Mouse (Mus musculus) embryo, embryonic 11 days (tissue): Measurements from ENCODE around the gene E130116L18Rik.
"Not testable (repeated sequence)": the region's sequence is repeated elsewhere in the genome, so short reads cannot be mapped to it uniquely, and the experiment has no call there.

Experiments used
- DNase-seq: peaks from one replicate; pipeline ENCODE4 v3.0.0-alpha.2; 2015

The E130116L18Rik gene

DNA sequence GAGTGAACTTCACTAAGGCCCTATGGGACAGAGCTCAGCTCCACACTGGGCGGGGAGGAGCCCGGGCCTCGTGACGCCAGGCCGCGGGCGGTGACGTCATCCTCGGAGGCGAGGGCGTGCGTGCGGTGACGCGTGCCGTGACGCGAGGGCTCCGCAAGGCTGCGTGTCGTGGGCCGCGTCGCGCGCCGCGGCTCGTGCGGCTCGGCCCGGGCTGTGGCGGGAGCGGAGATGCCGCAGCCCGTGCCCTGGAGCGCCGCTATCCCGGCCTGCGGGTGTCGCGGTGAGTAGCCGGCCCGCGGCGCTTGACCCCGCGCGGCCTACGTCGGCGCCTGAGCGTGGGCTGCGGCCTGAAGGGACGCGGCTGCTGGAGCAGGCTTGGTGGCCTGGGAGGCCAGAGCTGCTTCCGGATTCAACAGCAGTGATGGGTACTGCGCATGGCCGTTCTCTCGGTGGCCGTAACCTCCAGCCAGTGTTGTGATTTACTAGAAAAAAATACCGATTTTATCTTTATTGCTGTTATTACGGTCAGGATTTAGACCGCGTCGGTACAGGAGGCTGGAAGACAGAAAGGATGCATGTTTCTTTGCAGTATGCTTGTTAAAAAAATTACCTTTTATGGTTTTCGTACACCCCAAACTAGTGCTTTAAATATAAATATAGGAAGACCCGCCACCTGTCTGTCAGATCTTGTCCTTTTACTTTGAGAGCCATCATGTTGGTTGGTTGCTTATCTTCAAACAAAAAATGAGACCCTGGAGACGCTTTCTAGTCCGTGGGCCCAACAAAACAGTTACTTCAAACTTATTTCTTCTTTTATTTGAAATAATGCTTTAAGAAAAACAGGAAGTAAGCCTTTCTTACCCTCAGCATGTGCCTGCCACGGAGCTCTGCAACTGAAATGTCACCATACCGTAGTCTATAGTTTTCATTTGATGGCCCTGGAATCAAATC, at the start of gene E130116L18Rik:
E130116L18Rik (minus strand) TSS at position 402 of the 951 bp plus-strand sequence.
- DNase-seq, result peak; percentile 92

DNA sequence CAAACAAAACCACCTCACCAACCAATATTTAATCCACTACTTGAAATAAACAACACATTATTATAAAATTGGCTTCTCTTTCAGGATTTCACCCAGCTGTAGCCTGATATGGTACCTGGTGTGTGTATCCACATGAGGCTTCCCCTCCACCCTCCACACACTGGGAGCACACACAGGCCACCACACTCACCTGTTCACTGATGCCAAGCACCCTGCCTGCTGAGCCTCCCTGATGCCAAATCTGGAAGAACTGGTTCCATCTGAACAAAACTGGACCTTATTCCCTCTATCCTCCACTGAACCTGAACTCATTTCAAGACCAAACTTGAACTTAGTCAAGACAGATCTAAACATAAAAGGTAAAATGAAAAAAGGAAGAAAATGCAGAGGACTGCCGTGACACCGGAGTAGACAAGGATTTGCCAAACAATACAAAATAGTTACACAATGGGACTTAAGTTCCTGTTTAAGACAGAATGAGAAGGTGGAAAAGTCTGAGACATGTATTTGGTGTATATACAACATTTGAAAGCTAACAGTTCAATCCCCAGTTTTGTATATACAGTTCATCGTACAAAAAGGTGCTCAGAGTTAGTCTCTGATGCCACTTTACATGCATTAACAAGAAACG, 45.4 kb upstream of the E130116L18Rik start:
- DNase-seq, result no peak

GRCm38 (mm10) chr5:25262266-25262665, 39.3 kb upstream of the E130116L18Rik start:
- DNase-seq, result no peak

DNA sequence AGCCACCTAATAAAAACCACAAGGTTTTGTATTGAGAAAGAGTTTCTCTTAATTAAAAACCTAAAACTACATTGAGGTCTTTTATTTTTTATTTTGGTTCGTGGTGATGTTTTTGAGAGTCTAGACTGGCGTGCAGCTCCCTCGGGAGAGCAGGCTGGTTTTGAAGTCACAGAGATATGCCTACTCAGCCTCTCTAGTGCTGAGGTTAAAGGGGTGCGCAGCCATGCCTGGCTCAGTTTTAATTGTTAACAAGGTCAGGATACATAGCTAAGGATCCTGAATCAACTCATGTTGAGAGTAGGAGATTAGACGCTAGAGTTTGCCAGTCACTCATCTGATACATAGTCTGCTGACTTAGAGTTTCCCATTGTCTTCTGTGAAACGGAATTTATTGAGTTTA, 38.5 kb upstream of the E130116L18Rik start:
- DNase-seq, result no peak

- DNase-seq, result no peak
These were observed 33.7 kb upstream of the E130116L18Rik start for GRCm38 (mm10) chr5:25256686-25257085.

DNA sequence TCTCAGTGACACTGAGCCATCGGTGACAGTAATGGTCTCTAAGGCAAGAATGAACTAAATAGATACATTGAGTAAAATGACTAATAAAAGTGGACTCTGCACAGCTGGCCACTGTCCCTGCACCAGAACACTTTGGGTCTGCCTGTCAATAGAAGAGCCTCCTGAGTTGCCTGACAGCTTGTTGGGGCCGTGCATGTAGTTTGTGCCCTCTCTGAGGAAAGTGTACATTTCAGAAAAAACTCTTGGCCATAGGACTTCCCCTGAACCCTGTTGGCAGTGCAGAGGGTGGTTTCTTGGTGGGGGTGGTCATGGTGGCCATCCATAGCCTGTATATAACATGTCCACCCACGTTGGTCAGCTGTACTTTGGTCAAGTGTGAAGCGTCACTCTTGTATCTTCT, 31.5 kb upstream of the E130116L18Rik start:
- DNase-seq, result no peak

- DNase-seq, result no peak
These were observed 30.0 kb upstream of the E130116L18Rik start for GRCm38 (mm10) chr5:25252825-25253544.

GRCm38 (mm10) chr5:25252423-25252822, 29.5 kb upstream of the E130116L18Rik start:
- DNase-seq, result no peak

DNA sequence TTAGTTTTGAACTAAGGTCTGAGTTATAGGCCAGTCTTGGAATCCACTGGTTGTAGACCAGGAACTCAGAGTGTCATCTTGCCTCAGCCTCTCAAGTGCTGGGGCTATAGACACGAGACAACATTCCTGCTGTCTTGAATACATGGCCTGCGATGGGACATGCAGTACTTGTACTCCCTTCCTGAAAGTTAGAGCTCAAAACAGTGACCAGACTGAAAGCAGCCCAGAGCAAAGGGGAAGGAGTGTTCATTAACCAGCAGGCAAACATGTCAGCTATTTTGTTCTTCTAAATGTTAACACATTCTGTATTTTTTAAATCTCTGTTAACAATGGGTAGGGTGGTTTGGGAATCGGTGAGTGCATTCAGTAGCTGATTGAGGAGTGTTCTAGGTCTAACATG, 24.1 kb upstream of the E130116L18Rik start:
- no peak for DNase-seq

GRCm38 (mm10) chr5:25246473-25246865, 23.5 kb upstream of the E130116L18Rik start:
- DNase-seq, result no peak

DNA sequence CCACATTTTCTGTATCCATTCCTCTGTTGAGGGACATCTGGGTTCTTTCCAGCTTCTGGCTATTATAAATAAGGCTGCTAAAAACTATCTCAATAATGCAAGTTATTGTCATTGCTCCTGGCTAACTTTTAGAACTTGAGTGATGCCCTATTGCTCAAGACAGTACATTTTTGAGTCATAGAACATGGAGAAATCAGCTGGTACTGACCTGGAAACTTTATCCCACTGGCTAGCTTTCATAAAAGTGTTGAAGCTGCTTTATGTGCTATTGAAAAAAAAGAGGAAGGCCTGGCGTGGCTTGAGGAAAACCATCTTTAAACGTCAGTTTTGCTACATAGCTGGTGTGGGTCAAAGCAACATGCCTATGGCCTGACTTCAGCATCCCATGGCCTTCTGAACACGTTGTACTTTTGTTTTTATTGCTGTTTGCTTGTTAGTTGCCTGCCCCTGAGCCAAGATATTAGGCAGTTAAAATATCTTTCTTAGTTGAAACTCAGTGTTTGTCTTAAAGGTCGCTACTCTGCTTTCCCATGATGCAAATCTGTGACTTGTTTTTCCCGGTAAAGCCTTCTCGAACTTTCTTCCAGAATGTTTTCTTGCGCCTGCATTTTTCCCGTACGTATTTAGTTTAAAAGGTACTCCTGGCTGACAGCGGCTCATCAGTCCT, 23.0 kb upstream of the E130116L18Rik start:
- no peak for DNase-seq

DNA sequence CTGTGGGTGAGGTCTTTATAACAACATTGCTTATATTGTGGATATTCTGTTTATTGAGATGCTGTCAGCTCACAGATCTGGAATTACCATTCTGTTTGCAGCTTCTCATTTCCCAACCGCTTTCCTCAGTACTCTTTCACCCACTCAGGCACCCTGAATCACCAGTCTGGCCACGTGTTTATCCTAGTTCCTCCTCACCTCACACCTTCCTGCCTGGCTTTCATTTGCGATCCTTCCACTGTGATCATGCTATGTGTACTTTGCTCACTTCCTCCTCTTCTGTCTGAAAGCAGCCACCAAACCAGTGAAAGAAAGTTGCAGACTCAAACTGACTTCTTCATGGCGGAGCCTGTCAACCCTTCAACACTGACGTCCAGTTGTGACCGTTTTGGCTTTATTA, 20.1 kb upstream of the E130116L18Rik start:
- DNase-seq, result no peak

DNA sequence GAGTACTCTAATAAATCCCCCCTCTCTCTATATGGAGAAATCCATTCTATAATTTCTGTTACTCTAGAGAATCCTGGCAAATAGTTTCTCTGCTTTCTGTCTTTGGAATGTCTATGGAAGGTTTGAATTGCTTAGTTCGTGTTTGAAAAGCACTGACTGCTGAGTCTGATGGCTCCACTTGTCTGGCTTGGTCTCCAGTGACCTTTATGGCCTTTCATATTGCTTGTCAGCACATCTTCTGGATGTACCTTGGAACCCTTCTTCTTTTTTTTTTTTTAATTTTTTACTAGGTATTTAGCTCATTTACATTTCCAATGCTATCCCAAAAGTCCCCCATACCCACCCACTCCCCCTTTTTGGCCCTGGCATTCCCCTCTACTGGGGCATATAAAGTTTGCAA, 1.4 kb upstream of the E130116L18Rik start:
- DNase-seq, result not testable (repeated sequence)

DNA sequence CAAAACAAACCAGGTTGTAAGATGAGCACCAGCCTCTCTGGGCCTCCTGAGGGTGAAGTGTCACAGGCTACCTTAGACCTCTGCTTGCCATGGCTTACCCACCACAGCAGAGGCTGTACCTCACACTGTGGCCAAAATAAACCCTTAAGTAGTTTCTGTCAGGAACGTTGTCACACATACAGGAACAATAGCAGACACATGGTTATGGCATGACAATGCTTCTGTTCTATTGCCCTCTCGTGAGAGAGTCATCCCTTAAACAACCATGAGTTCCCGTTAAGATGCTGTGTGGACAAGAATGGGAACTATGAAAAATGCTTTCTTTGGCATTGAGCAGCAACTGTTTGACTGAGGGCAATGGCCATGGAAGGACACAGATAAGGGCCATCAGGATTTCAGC, 1.3 kb downstream of the E130116L18Rik start, which contains the start of gene Galnt11:
Galnt11 (plus strand) TSS at position 301 of the 400 bp plus-strand sequence.
- no peak for DNase-seq

- DNase-seq, result no peak
These were observed 7.9 kb downstream of the E130116L18Rik start for GRCm38 (mm10) chr5:25215006-25215405.

DNA sequence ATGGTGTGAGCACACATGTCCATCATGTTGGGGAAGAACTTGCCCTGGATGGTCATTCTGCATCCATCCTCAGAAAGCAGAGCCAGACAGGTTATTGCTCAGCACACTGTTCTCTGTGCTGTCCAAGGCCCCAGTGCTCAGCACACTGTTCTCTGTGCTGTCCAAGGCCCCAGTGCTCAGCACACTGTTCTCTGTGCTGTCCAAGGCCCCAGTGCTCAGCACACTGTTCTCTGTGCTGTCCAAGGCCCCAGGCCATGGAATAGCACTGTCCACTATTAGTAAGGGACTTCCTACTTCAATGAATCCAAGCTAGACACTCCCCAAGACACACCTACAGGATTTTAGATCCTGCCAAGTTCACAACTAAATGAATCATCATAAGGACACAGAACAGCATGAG, 9.7 kb downstream of the E130116L18Rik start:
- DNase-seq, result not testable (repeated sequence)

DNA sequence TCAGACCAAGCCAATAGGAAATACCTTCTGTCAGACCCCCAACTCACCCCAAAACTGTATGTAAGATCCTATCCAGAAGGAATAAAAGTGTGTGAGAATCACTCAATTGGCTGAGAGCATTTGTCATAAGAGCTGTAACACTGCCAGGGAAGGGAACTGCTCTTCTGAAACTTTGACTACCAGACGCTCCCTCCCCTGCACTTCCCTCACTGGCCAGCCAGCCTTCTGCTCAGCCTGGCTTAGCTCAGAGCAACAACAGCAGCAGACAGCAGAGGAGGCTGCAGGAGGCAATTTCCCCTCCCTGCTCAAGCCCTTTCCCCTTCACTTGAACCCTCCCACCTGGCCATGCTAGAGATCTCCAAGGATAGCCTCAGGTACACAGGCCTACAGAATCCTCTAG, 11.1 kb downstream of the E130116L18Rik start:
- DNase-seq, result no peak

GRCm38 (mm10) chr5:25190521-25190920, 32.4 kb downstream of the E130116L18Rik start:
- DNase-seq, result no peak

DNA sequence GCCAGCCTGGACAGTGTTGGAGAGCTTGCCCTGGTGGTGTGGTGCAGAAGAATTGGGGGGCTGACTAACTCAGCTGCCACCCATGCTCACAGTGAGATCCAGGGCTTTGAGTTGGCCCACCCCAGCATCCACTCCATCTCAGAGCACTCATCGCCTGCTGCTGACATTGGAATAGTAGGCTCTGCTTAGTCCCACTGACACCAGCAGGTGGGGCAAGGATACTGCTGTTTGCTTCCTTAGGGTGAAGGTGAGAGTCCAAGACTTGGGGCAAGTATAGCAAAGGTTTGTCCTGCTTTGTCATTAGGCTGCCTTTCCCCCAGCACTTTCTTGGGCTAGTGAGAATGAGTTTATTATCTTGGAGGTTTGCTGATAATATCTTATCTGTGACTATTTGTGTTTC, 34.2 kb downstream of the E130116L18Rik start:
- peak; percentile 26 for DNase-seq

GRCm38 (mm10) chr5:25187727-25188126, 35.2 kb downstream of the E130116L18Rik start:
- DNase-seq, result peak; percentile 16

- no peak for DNase-seq
These were observed 38.4 kb downstream of the E130116L18Rik start for GRCm38 (mm10) chr5:25184594-25184993.

DNA sequence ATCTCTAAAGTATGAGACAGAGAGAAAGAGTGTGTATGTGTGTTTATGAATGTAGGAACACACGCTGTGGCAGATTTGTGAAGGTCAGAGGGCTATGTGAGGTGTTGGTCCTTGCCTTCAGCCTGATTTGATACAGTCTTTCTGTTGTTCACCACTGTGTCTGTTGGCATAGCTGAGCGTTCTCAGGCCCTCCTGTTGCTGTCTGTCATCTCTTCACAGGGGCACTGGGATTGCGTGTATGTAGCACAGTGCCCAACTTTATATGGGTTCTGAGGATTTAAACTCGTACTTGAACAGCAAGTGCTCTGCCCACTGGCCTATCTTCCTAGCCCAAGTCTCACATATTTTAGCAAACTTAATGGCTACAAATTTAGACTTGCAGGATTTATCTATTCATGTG, 39.4 kb downstream of the E130116L18Rik start:
- DNase-seq, result no peak
